Mouse (Mus musculus) liver, postnatal 0 days (tissue): ENCODE data around the gene Csk. TPM values are rescaled to one million over a fixed set of nuclear protein-coding genes. Genes with fewer than 3 reads are reported as not detected.

Experiments used
- ATAC-seq: fragments of 200-750 bp; cut with Nextera tagmentation; 2 replicates; pipeline ENCODE4 v1.8.0; 2017; ENCODE audit warnings: mild to moderate bottlenecking, moderate library complexity
- DNase-seq: peaks from one replicate; pipeline ENCODE4 v3.0.0-alpha.2; 2016
- H3K27ac ChIP-seq: fragments of 300-500 bp; sonication (generic); 2 replicates; pipeline ENCODE4 v1.5.1; 2014; ENCODE audit warnings: antibody characterized with exemption, moderate library complexity, mild to moderate bottlenecking, low read depth
- H3K27me3 ChIP-seq: fragments of 300-500 bp; sonication (generic); 2 replicates; pipeline ENCODE4 v1.6.1; 2014; ENCODE audit warnings: low read length, control low read depth, mixed read lengths; ENCODE audit not compliant: insufficient read depth
- H3K36me3 ChIP-seq: fragments of 300-500 bp; sonication (generic); replicated peaks from 2 replicates; pipeline ENCODE4 v1.6.1; 2014; ENCODE audit warnings: mild to moderate bottlenecking, control low read depth, low read length, moderate library complexity, mixed read lengths; ENCODE audit not compliant: insufficient read depth
- H3K4me1 ChIP-seq: fragments of 300-500 bp; sonication (generic); 2 replicates; pipeline ENCODE4 v1.6.1; 2014; ENCODE audit warnings: antibody characterized with exemption, mild to moderate bottlenecking, control low read depth; ENCODE audit not compliant: insufficient read depth
- H3K4me2 ChIP-seq: fragments of 300-500 bp; sonication (generic); 2 replicates; pipeline ENCODE4 v1.6.1; 2014; ENCODE audit warnings: low read depth, mild to moderate bottlenecking, low read length, moderate library complexity, mixed read lengths
- H3K4me3 ChIP-seq: fragments of 300-500 bp; sonication (generic); 2 replicates; pipeline ENCODE4 v1.5.1; 2014; ENCODE audit warnings: low read depth, low read length
- H3K9ac ChIP-seq: fragments of 300-500 bp; sonication (generic); replicated peaks from 2 replicates; pipeline ENCODE4 v1.6.1; 2014; ENCODE audit warnings: mild to moderate bottlenecking, moderate library complexity
- H3K9me3 ChIP-seq: fragments of 300-500 bp; sonication (generic); 2 replicates; pipeline ENCODE4 v1.6.1; 2016; ENCODE audit warnings: mild to moderate bottlenecking, control low read depth, low read length, mixed read lengths
- CTCF ChIP-seq: sonication (generic); IDR thresholded peaks from 2 replicates; pipeline ENCODE4 v1.5.1; 2016; ENCODE audit warnings: antibody characterized with exemption, low read depth
- EP300 ChIP-seq: IDR thresholded peaks from 2 replicates; pipeline ENCODE4 v1.6.1; 2016; ENCODE audit warnings: antibody characterized with exemption, low read depth, mild to moderate bottlenecking
- WGBS: fragments of 180-500 bp; shearing (Covaris S2); extraction: QIAGEN DNeasy Blood & Tissue Kit; methylation state at CpG from one replicate; pipeline ENCODE4 v1.1.7; 2014; ENCODE audit not compliant: insufficient replicate concordance; 5-methylcytosine and 5-hydroxymethylcytosine counted together
- polyA plus RNA-seq: library from polyadenylated mRNA; unstranded; fragments of >200 nt; fragmentation: Nextera tagmentation; extraction: Ambion mirVana; gene quantifications from 2 replicates; pipeline ENCODE4 v1.2.1, GENCODE M21; 2015

The Csk gene
- polyA plus RNA-seq, 1 experiment from 2014 or later: 15.5 TPM

- H3K27ac ChIP-seq: peak overlapping the region; percentile 20
Observed at GRCm38 (mm10) chr9:57671037-57671436, 17.6 kb upstream of the Csk start.

DNA sequence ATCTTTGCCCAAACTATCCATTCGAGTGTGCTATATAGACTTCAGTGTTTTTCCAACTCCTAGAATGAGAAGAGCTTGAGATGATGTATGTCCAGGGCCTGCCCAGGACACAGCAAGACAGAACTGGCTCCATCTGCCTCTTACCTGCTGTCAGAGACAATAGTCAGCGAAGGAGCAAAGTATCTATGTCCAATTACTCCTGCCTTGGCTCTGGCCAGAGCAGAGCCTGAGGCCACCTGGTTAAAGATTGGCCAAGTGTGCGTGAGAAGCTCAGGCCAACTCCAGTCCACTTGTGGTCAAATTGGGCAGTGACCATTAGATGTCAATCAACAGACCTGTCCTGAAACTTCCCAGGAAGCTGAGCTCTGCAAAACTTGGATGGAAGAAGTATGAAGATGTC is 16.1 kb upstream of the Csk start:
- no peaks in the 10 kb centered on the region for H3K36me3 ChIP-seq
- H3K9me3 ChIP-seq: no peaks in the 10 kb centered on the region
- no peak overlapping the region for H3K4me2 ChIP-seq
- peak overlapping the region; percentile 46 for H3K27ac ChIP-seq
- H3K4me1 ChIP-seq: peaks cover 23% of the 10 kb centered on the region
- WGBS: 62% methylated on average over 3 of the region's 3 CpGs
- no peak overlapping the region for H3K9ac ChIP-seq
- ATAC-seq: peak; percentile 73
- DNase-seq: peak; percentile 49
- no peak overlapping the region for H3K4me3 ChIP-seq
- TF ChIP-seq EP300 (peak; percentile 42; the same call in 1 of the 2 replicates), CTCF (no peak)
- H3K27me3 ChIP-seq: no peaks in the 10 kb centered on the region

More at GRCm38 (mm10) chr9:57671037-57671436, 17.6 kb upstream of the Csk start:
- Histone ChIP-seq H3K4me3 (no peak overlapping the region), H3K4me1 (peaks cover 23% of the 10 kb centered on the region), H3K9me3 (no peaks in the 10 kb centered on the region), H3K9ac (no peak overlapping the region), H3K27me3 (no peaks in the 10 kb centered on the region), H3K4me2 (no peak overlapping the region), H3K36me3 (no peaks in the 10 kb centered on the region)
- WGBS: 77% methylated on average over 4 of the region's 4 CpGs
- ATAC-seq (no peak), DNase-seq (no peak)
- TF ChIP-seq EP300 (no peak), CTCF (no peak)

DNA sequence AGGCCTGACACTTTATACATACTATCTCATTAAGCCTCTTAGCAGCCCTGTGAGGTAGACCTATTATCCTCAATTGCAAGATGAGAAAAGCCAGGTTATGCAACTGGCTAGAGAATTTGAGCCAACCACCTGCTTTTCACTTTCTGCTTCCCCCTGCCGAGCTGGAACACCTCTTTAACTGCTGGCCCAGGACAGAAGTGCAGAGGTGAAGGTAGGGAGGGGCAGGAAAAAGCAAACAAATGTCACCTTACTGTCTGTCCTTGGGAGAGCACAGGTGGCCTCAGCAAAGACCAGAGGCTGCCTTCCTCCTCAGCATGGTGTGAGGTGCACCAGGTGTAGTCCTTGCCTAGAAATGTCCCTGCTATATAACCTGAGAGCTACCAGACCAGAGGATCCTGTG is 14.8 kb upstream of the Csk start:
- no peak overlapping the region for H3K9ac ChIP-seq
- no peak overlapping the region for H3K4me3 ChIP-seq
- ATAC-seq (no peak), DNase-seq (no peak)
- H3K4me1 ChIP-seq: peaks cover 23% of the 10 kb centered on the region
- 0 out of 2 replicates have a peak overlapping the region, but pooled peaks have one; percentile 46 for H3K27ac ChIP-seq
- no peaks in the 10 kb centered on the region for H3K9me3 ChIP-seq
- H3K36me3 ChIP-seq: no peaks in the 10 kb centered on the region
- TF ChIP-seq EP300 (no peak), CTCF (no peak)
- WGBS: 4% methylated on average over 1 of the region's 1 CpGs
- no peaks in the 10 kb centered on the region for H3K27me3 ChIP-seq
- no peak overlapping the region for H3K4me2 ChIP-seq

GRCm38 (mm10) chr9:57667817-57668216 is 14.4 kb upstream of the Csk start:
- ATAC-seq (no peak), DNase-seq (no peak)
- 71% methylated on average over 11 of the region's 11 CpGs for WGBS
- no peak overlapping the region for H3K9ac ChIP-seq
- TF ChIP-seq EP300 (no peak), CTCF (no peak)
- no peaks in the 10 kb centered on the region for H3K27me3 ChIP-seq
- no peak overlapping the region for H3K4me2 ChIP-seq
- no peaks in the 10 kb centered on the region for H3K9me3 ChIP-seq
- H3K36me3 ChIP-seq: no peaks in the 10 kb centered on the region
- no peak overlapping the region for H3K4me3 ChIP-seq
- H3K27ac ChIP-seq: no peak overlapping the region
- H3K4me1 ChIP-seq: peaks cover 23% of the 10 kb centered on the region

DNA sequence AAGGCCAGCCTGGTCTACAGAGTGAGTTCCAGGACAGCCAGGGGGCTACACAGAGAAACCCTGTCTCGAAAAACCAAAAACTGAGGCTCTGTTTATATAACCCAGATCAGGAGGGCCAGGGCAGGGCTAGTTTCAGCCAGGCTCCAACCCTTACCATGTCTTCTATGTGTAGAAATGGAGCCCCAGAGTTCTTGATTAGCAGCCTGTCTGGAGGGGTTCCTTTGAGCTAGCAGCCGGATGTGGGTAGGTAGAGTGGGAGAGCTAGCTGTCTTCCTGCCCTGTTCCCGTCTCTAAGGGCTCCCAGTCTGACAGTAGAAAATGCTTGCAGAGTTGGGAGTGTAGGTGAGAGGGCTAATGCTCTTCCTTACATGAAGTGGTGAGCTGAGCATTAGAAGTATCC is 13.7 kb upstream of the Csk start:
- Histone ChIP-seq H3K4me2 (no peak overlapping the region), H3K36me3 (no peaks in the 10 kb centered on the region), H3K9me3 (no peaks in the 10 kb centered on the region), H3K27ac (no peak overlapping the region), H3K4me3 (no peak overlapping the region), H3K4me1 (peaks cover 23% of the 10 kb centered on the region), H3K9ac (no peak overlapping the region), H3K27me3 (no peaks in the 10 kb centered on the region)
- 53% methylated on average over 3 of the region's 3 CpGs for WGBS
- TF ChIP-seq EP300: no peak
- TF ChIP-seq CTCF: no peak
- ATAC-seq (no peak), DNase-seq (no peak)

GRCm38 (mm10) chr9:57666536-57666935 is 13.1 kb upstream of the Csk start:
- DNase-seq (no peak), ATAC-seq (no peak)
- Histone ChIP-seq H3K36me3 (no peaks in the 10 kb centered on the region), H3K27me3 (no peaks in the 10 kb centered on the region), H3K4me2 (no peak overlapping the region), H3K4me3 (no peak overlapping the region), H3K27ac (no peak overlapping the region), H3K4me1 (peaks cover 23% of the 10 kb centered on the region), H3K9me3 (no peaks in the 10 kb centered on the region), H3K9ac (no peak overlapping the region)
- no peak for TF ChIP-seq EP300
- TF ChIP-seq CTCF: no peak
- WGBS: 73% methylated on average over 8 of the region's 8 CpGs

- H3K36me3 ChIP-seq: no peaks in the 10 kb centered on the region
- H3K27ac ChIP-seq: peak overlapping the region; percentile 79
- DNase-seq (peak; percentile 54), ATAC-seq (peak; percentile 85)
- no peak overlapping the region for H3K4me3 ChIP-seq
- H3K9ac ChIP-seq: no peak overlapping the region
- H3K4me2 ChIP-seq: no peak overlapping the region
- 47% methylated on average over 7 of the region's 7 CpGs for WGBS
- H3K4me1 ChIP-seq: peaks cover 23% of the 10 kb centered on the region
- H3K27me3 ChIP-seq: no peaks in the 10 kb centered on the region
- TF ChIP-seq CTCF (no peak), EP300 (peak; percentile 67)
- H3K9me3 ChIP-seq: no peaks in the 10 kb centered on the region
Observed at GRCm38 (mm10) chr9:57664616-57665015, 11.2 kb upstream of the Csk start.
